Mouse (Mus musculus) kidney, embryonic 16.5 days (tissue): ENCODE results near the gene Slc38a6. TPM values are rescaled to one million over a fixed set of nuclear protein-coding genes. Genes with fewer than 3 reads are reported as not detected.

ENCODE experiments used
- ATAC-seq: fragments of 200-750 bp; cut with Nextera tagmentation; 2 replicates; pipeline ENCODE4 v1.8.0; 2017; ENCODE audit warnings: moderate TSS enrichment; ENCODE audit not compliant: low FRiP score, low TSS enrichment
- H3K27ac ChIP-seq: fragments of 300-500 bp; sonication (generic); 2 replicates; pipeline ENCODE4 v1.5.1; 2014; ENCODE audit warnings: low read length
- H3K27me3 ChIP-seq: fragments of 300-500 bp; sonication (generic); 2 replicates; pipeline ENCODE4 v1.6.1; 2014; ENCODE audit warnings: low read length, control low read depth, mixed read lengths; ENCODE audit not compliant: insufficient read depth
- H3K36me3 ChIP-seq: fragments of 300-500 bp; sonication (generic); 2 replicates; pipeline ENCODE4 v1.6.1; 2014; ENCODE audit warnings: low read length, control low read depth, mixed read lengths; ENCODE audit not compliant: insufficient read depth
- H3K4me1 ChIP-seq: fragments of 300-500 bp; sonication (generic); 2 replicates; pipeline ENCODE4 v1.6.1; 2014; ENCODE audit warnings: low read length, control low read depth, mixed read lengths; ENCODE audit not compliant: insufficient read depth
- H3K4me2 ChIP-seq: fragments of 300-500 bp; sonication (generic); replicated peaks from 2 replicates; pipeline ENCODE4 v1.6.1; 2014; ENCODE audit warnings: low read depth, low read length
- H3K4me3 ChIP-seq: fragments of 300-500 bp; sonication (generic); 2 replicates; pipeline ENCODE4 v1.5.1; 2014; ENCODE audit warnings: mild to moderate bottlenecking, low read length
- H3K9ac ChIP-seq: fragments of 300-500 bp; sonication (generic); replicated peaks from 2 replicates; pipeline ENCODE4 v1.6.1; 2014; ENCODE audit warnings: low read length
- H3K9me3 ChIP-seq: fragments of 300-500 bp; sonication (generic); 2 replicates; pipeline ENCODE4 v1.6.1; 2016; ENCODE audit warnings: low read length, control low read depth
- WGBS: fragments of 180-500 bp; shearing (Covaris S2); extraction: QIAGEN DNeasy Blood & Tissue Kit; methylation state at CpG from one replicate; pipeline ENCODE4 v1.1.7; 2014; 5-methylcytosine and 5-hydroxymethylcytosine counted together
- polyA plus RNA-seq: library from polyadenylated mRNA; unstranded; fragments of >200 nt; fragmentation: Nextera tagmentation; extraction: Ambion mirVana; gene quantifications from 2 replicates; pipeline ENCODE4 v1.2.1, GENCODE M21; 2015

Slc38a6 gene
- polyA plus RNA-seq, 1 experiment from 2014 or later = 6.0 TPM

- Histone ChIP-seq H3K27ac (no peak overlapping the region), H3K4me1 (no peaks in the 10 kb centered on the region), H3K36me3 (no peaks in the 10 kb centered on the region), H3K9ac (no peak overlapping the region), H3K4me2 (no peak overlapping the region), H3K9me3 (no peaks in the 10 kb centered on the region), H3K27me3 (no peaks in the 10 kb centered on the region), H3K4me3 (no peak overlapping the region)
- ATAC-seq = no peak
- WGBS = 85% methylated on average over 4 of the region's 4 CpGs
Measured at GRCm38 (mm10) chr12:73332701-73333100, 46.1 kb downstream of the Slc38a6 start.

- Histone ChIP-seq H3K27ac (no peak overlapping the region), H3K4me2 (no peak overlapping the region), H3K36me3 (no peaks in the 10 kb centered on the region), H3K27me3 (no peaks in the 10 kb centered on the region), H3K4me1 (no peaks in the 10 kb centered on the region), H3K4me3 (no peak overlapping the region), H3K9ac (no peak overlapping the region), H3K9me3 (no peaks in the 10 kb centered on the region)
- 71% methylated on average over 8 of the region's 8 CpGs for WGBS
- no peak for ATAC-seq
Measured at GRCm38 (mm10) chr12:73334051-73334551, 47.5 kb downstream of the Slc38a6 start.

- Histone ChIP-seq H3K27ac (no peak overlapping the region), H3K4me2 (no peak overlapping the region), H3K4me3 (no peak overlapping the region), H3K9ac (no peak overlapping the region), H3K36me3 (no peaks in the 10 kb centered on the region), H3K27me3 (no peaks in the 10 kb centered on the region), H3K4me1 (peaks cover 8% of the 10 kb centered on the region; the same call in 1 of the 2 replicates), H3K9me3 (no peaks in the 10 kb centered on the region)
- WGBS = 81% methylated on average over 7 of the region's 7 CpGs
- ATAC-seq = no peak
Measured at GRCm38 (mm10) chr12:73337127-73337526, 50.5 kb downstream of the Slc38a6 start.

- Histone ChIP-seq H3K4me3 (no peak overlapping the region), H3K9ac (no peak overlapping the region), H3K4me2 (no peak overlapping the region), H3K27ac (no peak overlapping the region), H3K9me3 (no peaks in the 10 kb centered on the region), H3K4me1 (peaks cover 12% of the 10 kb centered on the region; the same call in 1 of the 2 replicates), H3K36me3 (peaks cover 6% of the 10 kb centered on the region), H3K27me3 (no peaks in the 10 kb centered on the region)
- no peak for ATAC-seq
- WGBS = 37% methylated on average over 8 of the region's 8 CpGs
Measured at GRCm38 (mm10) chr12:73340642-73341293, 54.2 kb downstream of the Slc38a6 start.

GRCm38 (mm10) chr12:73341703-73342663 is 55.4 kb downstream of the Slc38a6 start:
- ATAC-seq = no peak
- Histone ChIP-seq H3K9ac (no peak overlapping the region; the same call in 1 of the 2 replicates), H3K4me3 (no peak overlapping the region), H3K27me3 (no peaks in the 10 kb centered on the region), H3K4me2 (no peak overlapping the region), H3K4me1 (peaks cover 12% of the 10 kb centered on the region; the same call in 1 of the 2 replicates), H3K36me3 (peaks cover 6% of the 10 kb centered on the region), H3K9me3 (no peaks in the 10 kb centered on the region), H3K27ac (peak overlapping the region; percentile 66)
- WGBS = 43% methylated on average over 14 of the region's 14 CpGs

GRCm38 (mm10) chr12:73344300-73344699 is 57.7 kb downstream of the Slc38a6 start:
- Histone ChIP-seq H3K9ac (no peak overlapping the region), H3K4me1 (peaks cover 12% of the 10 kb centered on the region; the same call in 1 of the 2 replicates), H3K4me2 (no peak overlapping the region), H3K4me3 (no peak overlapping the region), H3K27ac (no peak overlapping the region), H3K27me3 (no peaks in the 10 kb centered on the region), H3K36me3 (peaks cover 6% of the 10 kb centered on the region), H3K9me3 (no peaks in the 10 kb centered on the region)
- ATAC-seq = no peak
- 92% methylated on average over 4 of the region's 4 CpGs for WGBS

GRCm38 (mm10) chr12:73345157-73345556 is 58.6 kb downstream of the Slc38a6 start:
- Histone ChIP-seq H3K9me3 (no peaks in the 10 kb centered on the region), H3K4me2 (no peak overlapping the region), H3K27ac (no peak overlapping the region), H3K4me1 (peaks cover 12% of the 10 kb centered on the region; the same call in 1 of the 2 replicates), H3K36me3 (peaks cover 6% of the 10 kb centered on the region), H3K27me3 (no peaks in the 10 kb centered on the region), H3K9ac (no peak overlapping the region), H3K4me3 (no peak overlapping the region)
- ATAC-seq = no peak
- WGBS = 46% methylated on average over 12 of the region's 12 CpGs

- Histone ChIP-seq H3K4me3 (no peak overlapping the region), H3K27me3 (no peaks in the 10 kb centered on the region), H3K27ac (no peak overlapping the region), H3K4me2 (no peak overlapping the region), H3K4me1 (peaks cover 17% of the 10 kb centered on the region), H3K9ac (no peak overlapping the region), H3K9me3 (no peaks in the 10 kb centered on the region), H3K36me3 (peaks cover 6% of the 10 kb centered on the region)
- ATAC-seq = no peak
- 88% methylated on average over 7 of the region's 7 CpGs for WGBS
Measured at GRCm38 (mm10) chr12:73347202-73347601, 60.6 kb downstream of the Slc38a6 start.

- H3K4me2 ChIP-seq = no peak overlapping the region
- H3K9ac ChIP-seq = no peak overlapping the region
- H3K36me3 ChIP-seq = no peaks in the 10 kb centered on the region
- WGBS = 65% methylated on average over 7 of the region's 7 CpGs
- H3K27ac ChIP-seq = peak overlapping the region; percentile 85
- no peak overlapping the region for H3K4me3 ChIP-seq
- peaks cover 16% of the 10 kb centered on the region for H3K4me1 ChIP-seq
- no peaks in the 10 kb centered on the region for H3K9me3 ChIP-seq
- no peaks in the 10 kb centered on the region for H3K27me3 ChIP-seq
- no peak for ATAC-seq
Measured at GRCm38 (mm10) chr12:73350466-73350865, 63.9 kb downstream of the Slc38a6 start.
